Mouse (Mus musculus): ENCODE results near the gene Hist1h2bh. TPM values are rescaled to one million over a fixed set of nuclear protein-coding genes. Genes with fewer than 3 reads are reported as not detected.

Hist1h2bh gene
- polyA plus RNA-seq, 1 experiment from 2014 or later = 0.61 TPM

- 2% methylated on average over 9 of the region's 9 CpGs for WGBS
- no peaks in the 10 kb centered on the region for H3K36me3 ChIP-seq
- H3K4me2 ChIP-seq = peak overlapping the region; percentile 26
- H3K27me3 ChIP-seq = peaks cover 8% of the 10 kb centered on the region
- no peak overlapping the region for H3K27ac ChIP-seq (replicated peaks)
- ATAC-seq (ENCODE audit: low read depth) = no peak
- peaks cover 8% of the 10 kb centered on the region for H3K4me1 ChIP-seq (replicated peaks)
- H3K4me3 ChIP-seq = no peak overlapping the region
- no peaks in the 10 kb centered on the region for H3K9me3 ChIP-seq
- no peak overlapping the region for H3K9ac ChIP-seq
These were observed 39.4 kb downstream of the Hist1h2bh start for GRCm38 (mm10) chr13:23503797-23504196.

GRCm38 (mm10) chr13:23502916-23503315 lies 40.3 kb downstream of the Hist1h2bh start:
- H3K9me3 ChIP-seq = no peaks in the 10 kb centered on the region
- no peak overlapping the region for H3K27ac ChIP-seq (replicated peaks)
- peaks cover 14% of the 10 kb centered on the region for H3K27me3 ChIP-seq
- no peak overlapping the region for H3K9ac ChIP-seq
- H3K4me2 ChIP-seq = no peak overlapping the region
- H3K4me1 ChIP-seq (replicated peaks) = peaks cover 16% of the 10 kb centered on the region
- H3K4me3 ChIP-seq = no peak overlapping the region
- no peak for ATAC-seq (ENCODE audit: low read depth)
- H3K36me3 ChIP-seq = no peaks in the 10 kb centered on the region
- 45% methylated on average over 4 of the region's 4 CpGs for WGBS

- peaks cover 17% of the 10 kb centered on the region for H3K27me3 ChIP-seq
- WGBS = 40% methylated on average over 9 of the region's 9 CpGs
- no peak overlapping the region for H3K27ac ChIP-seq (replicated peaks)
- no peaks in the 10 kb centered on the region for H3K36me3 ChIP-seq
- no peak overlapping the region for H3K9ac ChIP-seq
- no peaks in the 10 kb centered on the region for H3K9me3 ChIP-seq
- H3K4me1 ChIP-seq (replicated peaks) = peaks cover 16% of the 10 kb centered on the region
- H3K4me3 ChIP-seq = no peak overlapping the region
- no peak for ATAC-seq (ENCODE audit: low read depth)
- H3K4me2 ChIP-seq = no peak overlapping the region
These were observed 41.1 kb downstream of the Hist1h2bh start for GRCm38 (mm10) chr13:23502031-23502567.

DNA sequence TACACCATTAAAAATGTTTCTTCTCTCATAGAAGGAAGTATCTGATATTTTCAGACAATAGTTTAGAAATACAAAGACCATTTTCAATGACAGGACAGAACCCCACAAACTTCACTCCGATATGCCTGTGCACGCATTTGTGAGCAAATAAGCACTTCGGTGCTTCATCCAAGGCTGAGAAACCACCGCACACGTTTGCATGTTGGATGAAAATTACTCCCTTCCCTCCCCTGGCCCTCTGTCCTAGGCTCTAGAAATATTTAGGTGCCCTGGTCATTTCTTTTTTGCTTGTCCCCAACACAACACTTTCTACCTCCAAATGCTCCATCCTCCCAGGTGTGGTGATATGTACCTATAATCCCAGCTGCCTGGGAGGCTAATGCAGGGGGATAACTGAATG lies 41.7 kb downstream of the Hist1h2bh start:
- Histone ChIP-seq H3K9ac (no peak overlapping the region), H3K4me2 (no peak overlapping the region), H3K4me1 (replicated peaks) (peaks cover 16% of the 10 kb centered on the region), H3K4me3 (no peak overlapping the region), H3K9me3 (no peaks in the 10 kb centered on the region), H3K27me3 (peaks cover 21% of the 10 kb centered on the region), H3K36me3 (no peaks in the 10 kb centered on the region), H3K27ac (replicated peaks) (no peak overlapping the region)
- ATAC-seq (ENCODE audit: low read depth) = no peak
- WGBS = 20% methylated on average over 5 of the region's 5 CpGs

DNA sequence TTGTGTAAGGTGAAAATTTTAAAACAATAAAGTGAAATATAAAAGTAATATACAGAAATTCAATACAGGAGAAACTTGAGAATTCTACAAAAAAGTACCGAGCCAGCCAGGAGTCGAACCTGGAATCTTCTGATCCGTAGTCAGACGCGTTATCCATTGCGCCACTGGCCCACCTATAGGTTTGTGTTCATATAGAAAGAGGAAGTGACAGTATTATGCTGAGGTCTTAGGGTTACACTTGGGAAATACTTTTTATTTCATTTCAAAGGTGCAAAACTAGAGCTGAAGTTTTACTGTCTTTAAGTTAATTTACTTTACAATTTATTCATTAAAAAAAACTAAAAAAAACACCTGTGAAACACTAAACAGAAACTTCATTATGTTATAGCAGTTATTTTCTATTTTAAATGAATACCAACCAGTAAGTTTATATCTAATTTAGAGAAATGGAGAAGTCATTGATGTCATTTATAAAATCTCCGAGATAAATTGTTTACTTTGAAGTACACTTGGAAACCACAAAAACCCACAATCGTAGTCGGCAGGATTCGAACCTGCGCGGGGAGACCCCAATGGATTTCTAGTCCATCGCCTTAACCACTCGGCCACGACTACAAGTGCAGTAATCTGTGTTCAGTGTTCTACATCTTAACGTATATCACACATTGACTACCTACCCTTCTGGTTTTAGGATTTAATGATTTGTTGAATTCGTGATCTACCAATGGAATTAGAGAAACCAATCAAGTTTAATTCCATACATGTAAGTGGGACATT lies 42.6 kb downstream of the Hist1h2bh start:
- 2% methylated on average over 17 of the region's 17 CpGs for WGBS
- H3K27me3 ChIP-seq = peaks cover 21% of the 10 kb centered on the region
- peak; percentile 70; the same call in 1 of the 2 replicates for ATAC-seq (ENCODE audit: low read depth)
- no peak overlapping the region for H3K9ac ChIP-seq
- no peaks in the 10 kb centered on the region for H3K36me3 ChIP-seq
- H3K4me2 ChIP-seq = no peak overlapping the region
- H3K4me3 ChIP-seq = no peak overlapping the region
- no peaks in the 10 kb centered on the region for H3K9me3 ChIP-seq
- H3K4me1 ChIP-seq (replicated peaks) = peaks cover 9% of the 10 kb centered on the region; the same call in 1 of the 2 replicates
- no peak overlapping the region for H3K27ac ChIP-seq (replicated peaks)

- H3K4me1 ChIP-seq (replicated peaks) = 0 out of 2 replicates have a peak, but pooled peaks cover 8% of the 10 kb centered on the region
- H3K9me3 ChIP-seq = no peaks in the 10 kb centered on the region
- 7% methylated on average over 7 of the region's 7 CpGs for WGBS
- H3K4me2 ChIP-seq = no peak overlapping the region
- no peak overlapping the region for H3K4me3 ChIP-seq
- H3K9ac ChIP-seq = no peak overlapping the region
- ATAC-seq (ENCODE audit: low read depth) = no peak
- H3K36me3 ChIP-seq = no peaks in the 10 kb centered on the region
- peaks cover 21% of the 10 kb centered on the region for H3K27me3 ChIP-seq
- no peak overlapping the region for H3K27ac ChIP-seq (replicated peaks)
These were observed 43.2 kb downstream of the Hist1h2bh start for GRCm38 (mm10) chr13:23499943-23500342.

DNA sequence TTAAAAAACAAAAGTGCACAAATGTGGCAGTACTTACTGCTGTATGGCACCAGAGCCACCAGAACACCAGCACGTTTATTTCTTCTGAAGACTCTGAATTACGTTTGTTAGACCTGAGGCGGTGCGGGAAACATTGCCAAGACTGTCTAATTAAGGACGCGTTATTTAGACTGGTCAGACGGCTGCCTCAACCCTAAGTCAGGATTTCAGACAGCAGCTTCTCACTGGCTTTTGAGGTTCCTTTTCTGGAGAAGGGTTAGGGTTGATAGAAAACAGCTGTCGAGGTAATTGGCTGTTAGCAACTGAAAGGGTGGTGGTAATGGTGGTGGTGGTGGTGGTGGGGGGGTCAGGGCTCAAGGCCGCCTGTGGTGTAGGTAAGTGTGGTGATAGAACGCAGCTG lies 44.5 kb downstream of the Hist1h2bh start:
- Histone ChIP-seq H3K27ac (replicated peaks) (no peak overlapping the region), H3K9me3 (no peaks in the 10 kb centered on the region), H3K36me3 (no peaks in the 10 kb centered on the region), H3K9ac (no peak overlapping the region), H3K4me3 (peak overlapping the region; percentile 21), H3K4me1 (replicated peaks) (0 out of 2 replicates have a peak, but pooled peaks cover 8% of the 10 kb centered on the region), H3K4me2 (peak overlapping the region; percentile 46), H3K27me3 (peaks cover 21% of the 10 kb centered on the region)
- 9% methylated on average over 10 of the region's 10 CpGs for WGBS
- no peak for ATAC-seq (ENCODE audit: low read depth)

GRCm38 (mm10) chr13:23497656-23498321 lies 45.4 kb downstream of the Hist1h2bh start:
- 0 out of 2 replicates have a peak, but pooled peaks cover 8% of the 10 kb centered on the region for H3K4me1 ChIP-seq (replicated peaks)
- H3K36me3 ChIP-seq = no peaks in the 10 kb centered on the region
- H3K9me3 ChIP-seq = no peaks in the 10 kb centered on the region
- no peak overlapping the region for H3K27ac ChIP-seq (replicated peaks)
- H3K9ac ChIP-seq = peak overlapping the region; percentile 23; the same call in 1 of the 2 replicates
- no peak for ATAC-seq (ENCODE audit: low read depth)
- peak overlapping the region; percentile 46 for H3K4me2 ChIP-seq
- 3% methylated on average over 19 of the region's 19 CpGs for WGBS
- H3K4me3 ChIP-seq = peak overlapping the region; percentile 21
- peaks cover 21% of the 10 kb centered on the region for H3K27me3 ChIP-seq

GRCm38 (mm10) chr13:23495526-23495925 lies 47.7 kb downstream of the Hist1h2bh start:
- Histone ChIP-seq H3K9ac (no peak overlapping the region), H3K27me3 (peaks cover 21% of the 10 kb centered on the region), H3K9me3 (no peaks in the 10 kb centered on the region), H3K4me1 (replicated peaks) (peaks cover 18% of the 10 kb centered on the region), H3K27ac (replicated peaks) (no peak overlapping the region), H3K4me2 (no peak overlapping the region), H3K36me3 (no peaks in the 10 kb centered on the region), H3K4me3 (no peak overlapping the region)
- 87% methylated on average over 6 of the region's 6 CpGs for WGBS
- ATAC-seq (ENCODE audit: low read depth) = no peak

GRCm38 (mm10) chr13:23491990-23492389 lies 51.2 kb downstream of the Hist1h2bh start:
- no peak for ATAC-seq (ENCODE audit: low read depth)
- Histone ChIP-seq H3K27ac (replicated peaks) (no peak overlapping the region), H3K4me3 (peak overlapping the region; percentile 24)

More at GRCm38 (mm10) chr13:23491990-23492389, 51.2 kb downstream of the Hist1h2bh start:
- Histone ChIP-seq H3K36me3 (no peaks in the 10 kb centered on the region), H3K4me1 (replicated peaks) (peaks cover 17% of the 10 kb centered on the region), H3K27me3 (peaks cover 8% of the 10 kb centered on the region; the same call in 1 of the 2 replicates), H3K4me2 (peak overlapping the region; percentile 48), H3K9me3 (no peaks in the 10 kb centered on the region), H3K9ac (peak overlapping the region; percentile 48)
- WGBS = 2% methylated on average over 14 of the region's 14 CpGs

Data from neural tube, embryonic 13.5 days (tissue).